11 mouse cellular contexts compared by ENCODE assay signal in the genomic region with DNA sequence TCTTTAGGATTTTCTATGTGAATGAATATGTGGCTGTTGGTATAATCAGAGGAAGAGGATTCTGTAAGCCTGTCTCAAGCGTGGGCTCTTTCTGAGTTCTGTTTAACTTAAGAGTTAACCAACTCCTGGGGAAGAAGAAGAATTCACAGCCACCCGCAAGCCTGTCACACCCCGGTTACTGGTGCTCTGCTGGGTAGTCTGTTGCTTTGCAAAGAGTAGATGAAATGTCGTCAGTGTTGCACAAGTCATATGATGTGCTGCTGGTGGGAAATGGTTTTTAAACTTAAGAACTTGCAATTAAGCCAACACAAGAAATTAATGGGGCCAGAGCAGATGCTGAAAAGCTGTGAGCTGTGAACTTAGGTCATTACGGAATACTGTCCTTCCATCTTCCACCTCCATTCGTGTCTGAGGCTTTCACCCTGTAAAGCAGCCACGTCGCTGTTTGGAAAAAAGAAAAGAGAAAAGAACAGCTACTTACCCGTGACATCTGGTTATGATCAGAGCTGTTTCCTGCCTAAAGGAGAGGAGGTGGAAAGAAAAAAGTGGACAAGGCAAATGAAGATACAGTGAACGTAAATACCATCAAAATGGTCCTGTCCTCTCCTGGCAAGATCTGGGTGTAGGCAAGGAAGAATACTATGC. TPM values are rescaled to one million over a fixed set of nuclear protein-coding genes. Genes with fewer than 3 reads are reported as not detected.
DNase-seq lines count a peak whose midpoint lies in the region; ATAC-seq and TF ChIP-seq lines count a peak whose summit lies in the region.
"Had no signal": no experiment of that assay in that cellular context is flagged by ENCODE, and none has a peak within 500 bp of the region (broad histone marks: within the 10 kb centered on the region; RNA-seq: fewer than 3 reads in every experiment).

No protein-coding gene starts in this region.

- H3K27me3 ChIP-seq in heart, postnatal 0 days (ENCODE audit: control insufficient read depth, insufficient read depth, low read length), result no peaks in the 10 kb centered on the region

- no peak overlapping the region for H3K9ac ChIP-seq in heart, postnatal 0 days (replicated peaks; ENCODE audit: low read depth, low read length)

- peak overlapping the region; percentile 35 for H3K4me3 ChIP-seq in heart, postnatal 0 days (ENCODE audit: low read depth, low read length)

- H3K36me3 ChIP-seq in heart, postnatal 0 days (replicated peaks; ENCODE audit: control insufficient read depth, insufficient read depth, low read length), result peaks cover 33% of the 10 kb centered on the region

- intact Hi-C loops in left cerebral cortex, postnatal 14 days (cut with DNase I), result loop anchor here (10.0 kb wide), 1 partner anchor 335 kb away; no protein-coding TSS in a partner anchor
- intact Hi-C loops in left cerebral cortex, postnatal 4 days (cut with DNase I), result no loop called here
- intact Hi-C loops in gastrocnemius, postnatal 14 days (cut with DNase I; ENCODE audit: low total_unique reads), result no loop called here

- H3K4me1 ChIP-seq in heart, postnatal 0 days (ENCODE audit: control insufficient read depth, insufficient read depth), result peaks cover 11% of the 10 kb centered on the region

- no peak for DNase-seq in frontal cortex, postnatal 10 days (ENCODE audit: low spot score in 2 of 2)
- peak; percentile 28 to 37 for DNase-seq in left cerebral cortex, postnatal 14 days (ENCODE audit: low spot score in 2 of 2)
- no peak for DNase-seq in left cerebral cortex, postnatal 4 days
- no peak for DNase-seq in heart, postnatal 0 days (ENCODE audit: low spot score)
- peak; percentile 23 for DNase-seq in mesoderm, embryonic 11.5 days (ENCODE audit: low read depth, low spot score)
- no peak for DNase-seq in cerebellum, postnatal 36 days
- DNase-seq in gastrocnemius, postnatal 14 days, result no peak
- DNase-seq: kidney, adult 9 months had no signal

- H3K4me2 ChIP-seq in heart, postnatal 0 days (ENCODE audit: low read depth, low read length), result peak overlapping the region; percentile 40

- TF ChIP-seq CTCF in heart, postnatal 0 days (IDR thresholded peaks at IDR 0.05; ENCODE audit: low read depth), result no peak

- H3K9me3 ChIP-seq in heart, postnatal 0 days (replicated peaks; ENCODE audit: control insufficient read depth, low read length), result no peaks in the 10 kb centered on the region

- TF ChIP-seq EP300 in heart, postnatal 0 days (IDR thresholded peaks at IDR 0.05; ENCODE audit: low read depth), result no peak

- WGBS in heart, postnatal 0 days, result 39% methylated on average over 10 of the region's 10 CpGs

- peak overlapping the region; percentile 65 for H3K27ac ChIP-seq in heart, postnatal 0 days (ENCODE audit: low read depth)

- peak; percentile 77 for ATAC-seq in frontal cortex, adult (ENCODE audit: low TSS enrichment)
- ATAC-seq in heart, postnatal 0 days (ENCODE audit: insufficient read depth, low read depth), result no peak

RNA-seq across cellular contexts. Expression of a gene that starts 0.6 kb away (rescaled TPM):
- 10 to 100 TPM; 15.1 to 18.0 TPM for total RNA-seq in left cerebral cortex, postnatal 14 days (2021)
- 1 to 10 TPM; 7.1 to 7.2 TPM for total RNA-seq in left cerebral cortex, postnatal 4 days (2021)
- total RNA-seq in heart, postnatal 0 days (2014; rRNA removed; ENCODE audit: low replicate concordance), result 5.4 and 11.6 TPM in 2 replicates
- 18.9 and 19.7 TPM in 2 replicates for polyA plus RNA-seq in heart, postnatal 0 days (2015; fragmentation: Nextera tagmentation; extraction: Ambion mirVana)
- 10 to 100 TPM; 19.3 to 21.5 TPM for total RNA-seq in gastrocnemius, postnatal 14 days (2021)

RNA-seq across cellular contexts. Expression of a gene that starts 27.0 kb away (rescaled TPM):
- 10 to 100 TPM; 29.6 to 31.3 TPM for total RNA-seq in left cerebral cortex, postnatal 14 days (2021)
- total RNA-seq in left cerebral cortex, postnatal 4 days (2021), result 1 to 10 TPM; 8.3 to 8.6 TPM
- total RNA-seq in heart, postnatal 0 days (2014; rRNA removed; ENCODE audit: low replicate concordance), result 6.4 and 9.9 TPM in 2 replicates
- 17.0 and 17.5 TPM in 2 replicates for polyA plus RNA-seq in heart, postnatal 0 days (2015; fragmentation: Nextera tagmentation; extraction: Ambion mirVana)
- 1 to 10 TPM; 3.5 to 3.8 TPM for total RNA-seq in gastrocnemius, postnatal 14 days (2021)

RNA-seq across cellular contexts. Expression of a gene that starts 59.9 kb away (rescaled TPM):
- not detected for total RNA-seq in left cerebral cortex, postnatal 14 days (2021)
- total RNA-seq in left cerebral cortex, postnatal 4 days (2021), result not detected
- total RNA-seq in heart, postnatal 0 days (2014; rRNA removed; ENCODE audit: low replicate concordance), result not detected in 2 replicates
- polyA plus RNA-seq in heart, postnatal 0 days (2015; fragmentation: Nextera tagmentation; extraction: Ambion mirVana), result not detected in 2 replicates
- total RNA-seq in gastrocnemius, postnatal 14 days (2021), result not detected
- total RNA-seq: gastrocnemius, adult 18-20 months had no signal
- polyA plus RNA-seq: neural tube, embryonic 14.5 days had no signal

Comparison
In these comparisons a context has a peak if more than half of its experiments do, and no peak if none do; other contexts are left out.
1. DNase-seq: peak in left cerebral cortex, postnatal 14 days (2 of 2) and mesoderm, embryonic 11.5 days (single experiment); none in frontal cortex, postnatal 10 days (0 of 2), left cerebral cortex, postnatal 4 days (single experiment), heart, postnatal 0 days (single experiment), cerebellum, postnatal 36 days (0 of 2) and gastrocnemius, postnatal 14 days (single experiment).